Mouse (Mus musculus) heart, embryonic 11.5 days (tissue): Measurements from ENCODE around the gene Cradd. TPM values are rescaled to one million over a fixed set of nuclear protein-coding genes. Genes with fewer than 3 reads are reported as not detected.

Source experiments
- ATAC-seq: fragments of 200-750 bp; cut with Nextera tagmentation; replicated peaks from 2 replicates; pipeline ENCODE4 v1.8.0; 2017; ENCODE audit warnings: moderate library complexity; ENCODE audit not compliant: insufficient number of reproducible peaks, low FRiP score, low TSS enrichment
- H3K27ac ChIP-seq: fragments of 300-500 bp; sonication (generic); 2 replicates; pipeline ENCODE4 v1.5.1; 2014; ENCODE audit warnings: mild to moderate bottlenecking, low read depth, low read length
- H3K27me3 ChIP-seq: fragments of 300-500 bp; sonication (generic); 2 replicates; pipeline ENCODE4 v1.6.1; 2014; ENCODE audit warnings: mild to moderate bottlenecking, low read length, mixed read lengths; ENCODE audit not compliant: control insufficient read depth, insufficient read depth
- H3K36me3 ChIP-seq: fragments of 300-500 bp; sonication (generic); 2 replicates; pipeline ENCODE4 v1.6.1; 2014; ENCODE audit warnings: mild to moderate bottlenecking, low read length, moderate library complexity, mixed read lengths; ENCODE audit not compliant: control insufficient read depth, insufficient read depth
- H3K4me1 ChIP-seq: fragments of 300-500 bp; sonication (generic); 2 replicates; pipeline ENCODE4 v1.6.1; 2014; ENCODE audit warnings: low read length; ENCODE audit not compliant: control insufficient read depth, insufficient read depth
- H3K4me2 ChIP-seq: fragments of 300-500 bp; sonication (generic); 2 replicates; pipeline ENCODE4 v1.6.1; 2014; ENCODE audit warnings: mild to moderate bottlenecking, moderate library complexity
- H3K4me3 ChIP-seq: fragments of 300-500 bp; sonication (generic); 2 replicates; pipeline ENCODE4 v1.5.1; 2014; ENCODE audit warnings: low read depth, low read length
- H3K9ac ChIP-seq: fragments of 300-500 bp; sonication (generic); 2 replicates; pipeline ENCODE4 v1.6.1; 2014; ENCODE audit warnings: mild to moderate bottlenecking, low read depth, low read length, moderate library complexity
- H3K9me3 ChIP-seq: fragments of 300-500 bp; sonication (generic); replicated peaks from 2 replicates; pipeline ENCODE4 v1.6.1; 2016; ENCODE audit warnings: low read length; ENCODE audit not compliant: control insufficient read depth
- WGBS: fragments of 180-500 bp; shearing (Covaris S2); extraction: QIAGEN DNeasy Blood & Tissue Kit; methylation state at CpG from one replicate; pipeline ENCODE4 v1.1.7; 2014; ENCODE audit not compliant: insufficient replicate concordance; 5-methylcytosine and 5-hydroxymethylcytosine counted together
- polyA plus RNA-seq: library from polyadenylated mRNA; unstranded; fragments of >200 nt; fragmentation: Nextera tagmentation; extraction: Ambion mirVana; gene quantifications from 2 replicates; pipeline ENCODE4 v1.2.1, GENCODE M21; 2014

Cradd gene
- polyA plus RNA-seq, 1 experiment from 2014 or later, result 10.6 TPM

DNA sequence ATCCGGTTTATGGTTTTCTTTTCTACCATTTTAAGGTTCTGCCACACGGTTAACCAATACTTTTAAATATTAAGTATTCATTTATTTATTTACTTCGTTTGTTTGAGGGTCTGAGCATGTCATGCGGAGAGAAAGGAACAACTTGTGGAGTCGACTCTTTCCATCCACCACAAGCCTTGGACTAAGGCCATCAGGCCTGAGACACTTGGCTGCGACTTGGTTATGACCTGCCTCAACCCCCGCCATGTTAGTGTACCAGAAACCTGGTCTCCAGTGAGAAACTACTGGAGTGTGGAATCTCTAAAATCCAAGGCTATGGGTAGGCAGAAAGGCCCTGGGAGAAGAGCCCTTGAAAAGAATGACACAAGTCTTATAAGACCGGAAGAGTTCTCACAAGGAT lies 30.7 kb downstream of the Cradd start:
- Histone ChIP-seq H3K4me3 (no peak overlapping the region), H3K27ac (no peak overlapping the region), H3K9ac (no peak overlapping the region), H3K9me3 (no peaks in the 10 kb centered on the region), H3K4me2 (no peak overlapping the region), H3K4me1 (peaks cover 17% of the 10 kb centered on the region), H3K36me3 (no peaks in the 10 kb centered on the region), H3K27me3 (no peaks in the 10 kb centered on the region)
- no peak for ATAC-seq
- WGBS, result 83% methylated on average over 8 of the region's 8 CpGs

DNA sequence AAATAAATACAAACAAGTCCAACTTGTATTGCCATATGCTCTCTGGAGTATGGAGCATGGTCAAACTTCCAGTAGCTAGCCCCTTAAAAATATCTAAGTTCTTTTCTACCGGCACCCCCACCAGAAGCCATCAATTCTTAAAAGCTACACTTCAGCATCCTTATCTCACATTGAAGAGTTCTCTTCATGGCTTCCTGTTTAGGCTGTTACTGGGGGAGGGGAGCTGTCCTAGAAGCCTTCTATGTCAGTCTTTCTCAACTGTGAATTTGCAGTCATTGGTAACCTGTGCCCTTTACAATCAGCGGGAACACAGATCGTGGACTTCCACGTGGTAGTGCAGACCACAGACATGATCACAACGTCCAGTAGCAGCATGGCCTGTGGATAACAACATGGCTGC lies 31.7 kb downstream of the Cradd start:
- WGBS, result 54% methylated on average over 5 of the region's 5 CpGs
- Histone ChIP-seq H3K4me2 (no peak overlapping the region), H3K27ac (no peak overlapping the region), H3K9ac (no peak overlapping the region), H3K36me3 (no peaks in the 10 kb centered on the region), H3K27me3 (no peaks in the 10 kb centered on the region), H3K4me1 (peaks cover 17% of the 10 kb centered on the region), H3K9me3 (no peaks in the 10 kb centered on the region), H3K4me3 (no peak overlapping the region)
- no peak for ATAC-seq

GRCm38 (mm10) chr10:95291133-95291876 lies 32.6 kb downstream of the Cradd start:
- Histone ChIP-seq H3K27ac (no peak overlapping the region), H3K4me2 (no peak overlapping the region)
- WGBS, result 60% methylated on average over 13 of the region's 13 CpGs

DNA sequence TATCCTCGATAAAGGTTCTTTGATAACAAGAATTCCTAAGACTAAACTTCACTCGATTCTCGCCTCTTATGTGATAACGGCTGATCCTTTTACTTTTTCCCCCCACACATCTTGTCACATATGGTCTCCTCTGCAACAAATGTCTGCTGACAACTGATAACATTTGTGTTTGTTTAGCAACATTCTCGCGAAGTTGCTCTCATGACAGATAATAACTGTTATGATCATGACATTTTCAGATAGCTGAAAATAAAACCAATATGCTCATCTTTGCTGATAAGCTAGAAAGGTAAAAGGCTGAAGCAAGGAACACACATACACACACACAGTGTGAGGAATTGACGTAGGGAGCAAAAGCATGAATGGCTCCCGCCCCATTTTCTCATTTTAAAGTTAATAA lies 34.1 kb downstream of the Cradd start:
- H3K4me2 ChIP-seq, result no peak overlapping the region
- peaks cover 17% of the 10 kb centered on the region for H3K4me1 ChIP-seq
- no peak overlapping the region for H3K4me3 ChIP-seq
- no peaks in the 10 kb centered on the region for H3K27me3 ChIP-seq
- no peaks in the 10 kb centered on the region for H3K36me3 ChIP-seq
- 28% methylated on average over 8 of the region's 8 CpGs for WGBS
- no peak overlapping the region for H3K27ac ChIP-seq
- H3K9me3 ChIP-seq, result no peaks in the 10 kb centered on the region
- ATAC-seq, result no peak
- no peak overlapping the region for H3K9ac ChIP-seq

More at GRCm38 (mm10) chr10:95291133-95291876, 32.6 kb downstream of the Cradd start:
- Histone ChIP-seq H3K9me3 (no peaks in the 10 kb centered on the region), H3K9ac (no peak overlapping the region), H3K36me3 (no peaks in the 10 kb centered on the region), H3K27me3 (no peaks in the 10 kb centered on the region), H3K4me3 (no peak overlapping the region), H3K4me1 (peaks cover 17% of the 10 kb centered on the region)
- ATAC-seq, result no peak

- no peaks in the 10 kb centered on the region for H3K36me3 ChIP-seq
- no peaks in the 10 kb centered on the region for H3K9me3 ChIP-seq
- H3K4me3 ChIP-seq, result no peak overlapping the region
- H3K9ac ChIP-seq, result no peak overlapping the region
- H3K27ac ChIP-seq, result no peak overlapping the region
- no peaks in the 10 kb centered on the region for H3K27me3 ChIP-seq
- no peak for ATAC-seq
- no peak overlapping the region for H3K4me2 ChIP-seq
- peaks cover 21% of the 10 kb centered on the region for H3K4me1 ChIP-seq
- 81% methylated on average over 4 of the region's 4 CpGs for WGBS
Observed at GRCm38 (mm10) chr10:95288206-95288605, 35.7 kb downstream of the Cradd start.

DNA sequence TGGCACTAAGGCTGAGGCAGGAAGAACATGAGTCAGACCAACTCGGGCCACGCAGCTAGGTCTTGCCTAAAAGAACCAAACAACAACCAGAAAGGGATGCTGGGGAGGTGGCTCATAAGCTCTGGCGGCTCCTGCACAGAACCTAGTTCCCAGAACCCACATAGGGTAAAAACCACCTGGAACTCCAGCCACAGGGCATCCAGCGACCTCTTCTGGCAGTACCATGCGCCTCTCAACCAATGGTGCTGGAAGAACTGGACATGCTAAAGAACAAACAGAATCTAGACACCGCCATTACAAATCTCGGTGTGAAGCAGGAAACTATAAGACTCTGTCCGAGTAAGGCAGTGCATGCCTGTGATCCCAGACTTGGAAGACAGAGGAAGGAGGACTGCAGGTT lies 36.6 kb downstream of the Cradd start:
- no peak for ATAC-seq
- H3K9ac ChIP-seq, result no peak overlapping the region
- H3K4me3 ChIP-seq, result no peak overlapping the region
- H3K27ac ChIP-seq, result no peak overlapping the region
- H3K4me1 ChIP-seq, result peaks cover 18% of the 10 kb centered on the region
- no peaks in the 10 kb centered on the region for H3K9me3 ChIP-seq
- WGBS, result 87% methylated on average over 8 of the region's 8 CpGs
- no peaks in the 10 kb centered on the region for H3K36me3 ChIP-seq
- H3K27me3 ChIP-seq, result no peaks in the 10 kb centered on the region
- H3K4me2 ChIP-seq, result no peak overlapping the region

DNA sequence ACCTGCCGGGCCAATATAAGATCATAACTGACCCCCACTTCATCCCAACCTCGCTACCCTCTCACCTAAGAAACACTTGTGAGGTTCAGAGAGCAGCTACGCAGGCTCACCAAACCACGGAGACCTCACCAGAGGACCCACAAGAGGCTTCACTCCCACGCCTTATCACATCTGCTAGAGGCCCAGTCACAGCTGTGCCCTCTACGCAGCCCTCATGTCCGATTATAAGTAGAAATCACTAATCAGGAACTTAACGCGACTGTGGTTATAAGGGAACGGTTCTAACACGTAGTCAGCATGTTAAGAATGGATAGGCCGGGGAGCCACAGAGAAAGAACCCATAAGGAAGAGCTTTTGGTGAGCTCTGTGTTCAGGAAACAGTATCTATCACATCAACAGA lies 40.5 kb downstream of the Cradd start:
- ATAC-seq, result no peak
- WGBS, result 62% methylated on average over 12 of the region's 12 CpGs
- H3K4me2 ChIP-seq, result no peak overlapping the region
- H3K27me3 ChIP-seq, result no peaks in the 10 kb centered on the region
- H3K36me3 ChIP-seq, result no peaks in the 10 kb centered on the region
- H3K9ac ChIP-seq, result no peak overlapping the region
- no peaks in the 10 kb centered on the region for H3K9me3 ChIP-seq
- peaks cover 5% of the 10 kb centered on the region; the same call in 1 of the 2 replicates for H3K4me1 ChIP-seq
- H3K4me3 ChIP-seq, result no peak overlapping the region
- no peak overlapping the region for H3K27ac ChIP-seq

- H3K9me3 ChIP-seq, result no peaks in the 10 kb centered on the region
- H3K4me3 ChIP-seq, result no peak overlapping the region
- WGBS, result 97% methylated on average over 3 of the region's 3 CpGs
- no peaks in the 10 kb centered on the region for H3K27me3 ChIP-seq
- H3K9ac ChIP-seq, result no peak overlapping the region
- H3K4me2 ChIP-seq, result no peak overlapping the region
- no peak for ATAC-seq
- H3K4me1 ChIP-seq, result peaks cover 5% of the 10 kb centered on the region; the same call in 1 of the 2 replicates
- H3K36me3 ChIP-seq, result no peaks in the 10 kb centered on the region
- no peak overlapping the region for H3K27ac ChIP-seq
Observed at GRCm38 (mm10) chr10:95281996-95282395, 41.9 kb downstream of the Cradd start.

DNA sequence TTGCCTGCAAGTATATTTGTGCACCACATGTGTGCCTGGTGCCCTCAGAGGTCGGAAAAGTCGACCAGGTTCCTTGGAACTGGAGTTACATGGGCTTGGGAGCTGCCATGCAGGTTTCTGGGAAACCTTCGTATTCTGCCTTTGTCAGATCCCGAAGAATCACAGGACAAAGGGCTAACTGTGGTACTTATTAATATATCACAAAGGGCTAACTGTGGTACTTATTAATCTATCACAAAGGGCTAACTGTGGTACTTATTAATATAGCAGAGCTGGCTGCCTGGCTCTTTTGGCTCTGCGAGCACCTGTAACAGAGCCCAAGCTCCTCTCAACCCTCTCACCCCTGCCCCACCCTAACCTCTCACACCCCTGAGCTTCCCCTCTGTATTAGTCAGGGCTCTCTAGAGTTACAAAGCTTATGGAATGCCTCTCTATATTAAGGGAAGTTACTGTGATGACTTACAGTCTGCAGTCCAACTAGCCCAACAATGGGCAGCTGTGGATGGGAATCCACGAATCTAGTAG lies 42.4 kb downstream of the Cradd start:
- no peak for ATAC-seq
- 78% methylated on average over 6 of the region's 6 CpGs for WGBS
- H3K36me3 ChIP-seq, result no peaks in the 10 kb centered on the region

More for the DNA sequence above, 42.4 kb downstream of the Cradd start:
- Histone ChIP-seq H3K27ac (no peak overlapping the region), H3K9ac (no peak overlapping the region), H3K27me3 (no peaks in the 10 kb centered on the region), H3K4me3 (no peak overlapping the region), H3K4me2 (no peak overlapping the region), H3K9me3 (no peaks in the 10 kb centered on the region), H3K4me1 (peaks cover 5% of the 10 kb centered on the region; the same call in 1 of the 2 replicates)
